Mouse (Mus musculus): ENCODE measurements around the gene Mfsd11. TPM values are rescaled to one million over a fixed set of nuclear protein-coding genes. Genes with fewer than 3 reads are reported as not detected.
A peak's percentile ranks its signal among the peaks of the same experiment; 100 is the strongest.
"Not testable (repeated sequence)": the region's sequence is repeated elsewhere in the genome, so short reads cannot be mapped to it uniquely, and the experiment has no call there.

The Mfsd11 gene
- polyA plus RNA-seq, 1 experiment from 2014 or later: 47.3 TPM

GRCm38 (mm10) chr11:116842531-116843260, 9.5 kb upstream of the Mfsd11 start:
- no peaks in the 10 kb centered on the region for H3K9me3 ChIP-seq
- peak overlapping the region; percentile 97 for H3K27ac ChIP-seq (replicated peaks)
- no peaks in the 10 kb centered on the region for H3K27me3 ChIP-seq
- under 1% methylated on average over 67 of the region's 73 CpGs for WGBS
- ATAC-seq (ENCODE audit: low read depth): peak; percentile 80
- peak overlapping the region; percentile 82 for H3K4me3 ChIP-seq
- peaks cover 52% of the 10 kb centered on the region for H3K36me3 ChIP-seq
- peak overlapping the region; percentile 91 for H3K9ac ChIP-seq
- peaks cover 64% of the 10 kb centered on the region for H3K4me1 ChIP-seq (replicated peaks)
- H3K4me2 ChIP-seq: peak overlapping the region; percentile 94

DNA sequence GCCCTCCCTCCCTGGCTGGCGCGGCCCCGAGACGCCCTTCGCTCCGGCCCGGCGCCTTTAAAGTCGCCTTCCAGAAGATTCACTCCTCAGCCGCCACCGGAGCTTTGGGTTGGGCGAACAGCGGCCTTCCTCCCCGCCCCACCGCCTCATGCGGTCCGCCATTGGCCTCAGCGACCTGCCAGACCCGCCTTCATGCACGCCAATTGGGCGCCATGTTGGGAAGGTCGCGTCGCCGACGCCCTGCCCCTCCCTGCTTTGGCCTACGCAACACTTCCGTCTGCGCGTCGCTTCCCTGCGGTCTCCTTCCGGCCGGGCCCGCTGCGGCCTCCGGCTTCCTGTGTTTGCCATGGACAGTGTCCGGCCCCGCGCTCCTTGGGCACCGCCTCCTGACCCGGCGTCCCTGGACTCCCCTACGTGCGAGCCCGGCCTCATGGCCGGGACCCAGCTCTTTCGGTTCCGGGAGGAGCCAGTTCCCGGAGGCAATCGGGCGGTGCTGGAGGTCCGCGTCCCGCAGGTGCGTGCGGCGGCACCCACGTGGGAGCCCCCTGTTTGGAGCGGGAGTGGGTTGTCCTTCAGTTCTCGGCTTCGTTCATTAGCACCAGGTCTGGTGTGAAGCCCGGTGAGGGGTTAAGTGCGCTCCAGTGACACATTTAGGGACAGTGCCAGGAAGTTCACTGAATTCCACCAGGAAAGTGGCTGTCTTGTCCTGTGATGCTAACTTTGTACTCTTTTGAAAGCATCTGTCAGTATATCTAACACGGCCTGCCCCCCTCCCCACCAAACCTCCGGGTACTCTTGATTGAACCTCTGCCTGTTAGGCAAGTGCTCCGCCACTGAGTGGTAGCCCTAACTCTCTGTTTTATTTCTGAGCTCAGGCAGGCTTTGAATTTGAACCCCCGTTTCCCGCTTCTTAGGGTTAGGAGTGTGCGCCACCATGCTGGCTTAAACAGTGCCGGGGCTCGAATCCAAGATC, 8.7 kb upstream of the Mfsd11 start, which contains the start of the genes Mettl23 and Jmjd6:
Gene Mettl23, plus strand, starts transcription at position 18 of the 973 bp plus-strand sequence.
Gene Jmjd6, minus strand, starts transcription at position 189 of the 973 bp plus-strand sequence.
- peak within 1 kb of the TSS; percentile 82 for H3K4me3 ChIP-seq
- no peaks in the 10 kb centered on the region for H3K27me3 ChIP-seq
- H3K4me2 ChIP-seq: peak within 1 kb of the TSS; percentile 94
- H3K27ac ChIP-seq (replicated peaks): peak within 1 kb of the TSS; percentile 97
- peak; percentile 97 for ATAC-seq (ENCODE audit: low read depth)
- WGBS: under 1% methylated on average over 72 of the region's 72 CpGs
- peaks cover 65% of the 10 kb centered on the region for H3K4me1 ChIP-seq (replicated peaks)
- H3K9ac ChIP-seq: peak within 1 kb of the TSS; percentile 91
- peaks cover 52% of the 10 kb centered on the region for H3K36me3 ChIP-seq
- H3K9me3 ChIP-seq: no peaks in the 10 kb centered on the region

GRCm38 (mm10) chr11:116846593-116847181, 5.6 kb upstream of the Mfsd11 start:
- no peaks in the 10 kb centered on the region for H3K9me3 ChIP-seq
- no peak overlapping the region for H3K4me2 ChIP-seq
- no peak overlapping the region for H3K9ac ChIP-seq
- peaks cover 47% of the 10 kb centered on the region for H3K36me3 ChIP-seq
- WGBS: 88% methylated on average over 4 of the region's 4 CpGs
- no peaks in the 10 kb centered on the region for H3K27me3 ChIP-seq
- no peak overlapping the region for H3K27ac ChIP-seq (replicated peaks)
- H3K4me3 ChIP-seq: no peak overlapping the region
- H3K4me1 ChIP-seq (replicated peaks): peaks cover 58% of the 10 kb centered on the region
- no peak for ATAC-seq (ENCODE audit: low read depth)

DNA sequence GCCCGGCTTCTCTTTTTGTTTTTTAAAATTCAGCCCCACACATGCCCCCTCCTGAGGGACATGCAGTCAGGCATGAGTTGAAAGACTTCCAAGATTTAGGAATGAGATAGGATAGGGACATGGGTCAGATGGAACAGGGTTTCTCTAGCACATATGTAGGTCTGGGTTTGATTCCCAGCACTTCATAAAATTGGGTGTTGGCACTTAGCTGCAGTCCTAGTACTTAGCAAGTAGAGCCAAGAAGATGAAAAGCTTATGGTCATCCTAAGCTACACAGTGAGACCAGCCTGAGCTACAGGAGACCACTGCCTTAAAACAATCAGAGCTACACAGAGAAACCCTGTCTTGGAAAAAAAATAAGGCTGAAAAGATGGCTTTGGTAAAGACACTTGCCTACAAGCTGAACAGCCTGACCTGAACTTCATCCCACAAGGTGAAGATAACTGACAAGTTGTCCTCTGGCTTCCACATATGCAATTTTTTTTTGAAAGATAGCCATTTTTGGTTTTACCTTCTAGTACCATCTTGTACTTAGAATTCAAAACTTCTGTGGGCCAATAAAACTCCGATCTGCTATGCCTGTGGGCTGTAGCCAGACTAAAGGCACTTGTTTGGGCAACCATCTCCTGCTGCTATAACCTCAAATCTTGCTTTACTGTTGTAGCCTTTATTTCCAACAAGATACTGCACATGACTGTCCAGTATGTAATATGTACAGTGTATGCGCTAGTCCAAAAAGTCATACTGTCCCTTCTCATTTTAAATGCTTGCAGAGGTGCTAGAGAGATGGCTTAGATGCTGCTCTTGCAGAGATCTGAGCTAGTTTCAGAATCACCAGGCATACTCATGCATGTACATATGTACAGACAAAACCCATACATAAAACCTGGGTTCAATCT, 4.8 kb upstream of the Mfsd11 start:
- H3K36me3 ChIP-seq: peaks cover 47% of the 10 kb centered on the region
- no peak for ATAC-seq (ENCODE audit: low read depth)
- H3K9ac ChIP-seq: no peak overlapping the region

GRCm38 (mm10) chr11:116848086-116848876, 4.0 kb upstream of the Mfsd11 start:
- Histone ChIP-seq H3K36me3 (peaks cover 47% of the 10 kb centered on the region), H3K4me3 (no peak overlapping the region), H3K9me3 (no peaks in the 10 kb centered on the region), H3K27me3 (no peaks in the 10 kb centered on the region), H3K9ac (no peak overlapping the region), H3K4me2 (no peak overlapping the region), H3K4me1 (replicated peaks) (peaks cover 53% of the 10 kb centered on the region), H3K27ac (replicated peaks) (no peak overlapping the region)
- 78% methylated on average over 5 of the region's 5 CpGs for WGBS
- no peak for ATAC-seq (ENCODE audit: low read depth)

More for the DNA sequence above, 4.8 kb upstream of the Mfsd11 start:
- Histone ChIP-seq H3K4me2 (no peak overlapping the region), H3K9me3 (no peaks in the 10 kb centered on the region), H3K4me3 (no peak overlapping the region), H3K4me1 (replicated peaks) (peaks cover 53% of the 10 kb centered on the region), H3K27ac (replicated peaks) (no peak overlapping the region), H3K27me3 (no peaks in the 10 kb centered on the region)
- 92% methylated on average over 3 of the region's 3 CpGs for WGBS

- not testable (repeated sequence) for H3K9me3 ChIP-seq; H3K9ac ChIP-seq; H3K4me3 ChIP-seq; H3K27me3 ChIP-seq; ATAC-seq (ENCODE audit: low read depth); H3K4me2 ChIP-seq; H3K27ac ChIP-seq (replicated peaks)
- 81% methylated on average over 2 of the region's 2 CpGs for WGBS
- peaks cover 51% of the 10 kb centered on the region for H3K4me1 ChIP-seq (replicated peaks)
- peaks cover 47% of the 10 kb centered on the region for H3K36me3 ChIP-seq
Observed at GRCm38 (mm10) chr11:116848877-116849178, 3.4 kb upstream of the Mfsd11 start.

GRCm38 (mm10) chr11:116849587-116849986, 2.7 kb upstream of the Mfsd11 start:
- Histone ChIP-seq H3K4me1 (replicated peaks) (peaks cover 51% of the 10 kb centered on the region), H3K36me3 (peaks cover 47% of the 10 kb centered on the region), H3K9me3 (no peaks in the 10 kb centered on the region), H3K27me3 (no peaks in the 10 kb centered on the region), H3K27ac (replicated peaks) (no peak overlapping the region), H3K4me3 (no peak overlapping the region), H3K9ac (no peak overlapping the region), H3K4me2 (no peak overlapping the region)
- no peak for ATAC-seq (ENCODE audit: low read depth)

DNA sequence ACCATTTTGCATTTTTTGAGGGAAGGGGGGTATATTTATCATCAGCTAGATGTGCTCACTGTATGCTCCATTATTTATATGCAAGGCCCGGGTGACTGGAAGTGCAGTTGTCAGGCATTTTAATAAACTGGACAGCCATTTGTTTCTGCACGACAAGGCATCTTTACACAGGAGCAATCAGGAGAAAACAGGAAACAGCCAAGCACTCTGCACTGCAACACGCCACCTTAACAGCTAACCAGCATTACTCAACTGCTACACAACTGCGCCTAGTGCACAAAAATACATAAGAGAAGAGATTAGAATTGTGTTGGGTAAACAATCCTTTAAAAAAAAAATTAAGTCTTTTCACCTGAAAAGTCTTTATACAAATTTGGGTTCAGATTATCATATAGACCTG, 2.2 kb upstream of the Mfsd11 start:
- Histone ChIP-seq H3K36me3 (peaks cover 47% of the 10 kb centered on the region), H3K4me3 (peak overlapping the region; percentile 98; the same call in 1 of the 2 replicates), H3K27me3 (no peaks in the 10 kb centered on the region), H3K4me1 (replicated peaks) (peaks cover 51% of the 10 kb centered on the region), H3K4me2 (peak overlapping the region; percentile 98), H3K27ac (replicated peaks) (no peak overlapping the region), H3K9me3 (no peaks in the 10 kb centered on the region), H3K9ac (no peak overlapping the region)
- ATAC-seq (ENCODE audit: low read depth): no peak
- 62% methylated on average over 4 of the region's 4 CpGs for WGBS

- H3K36me3 ChIP-seq: peaks cover 46% of the 10 kb centered on the region
- H3K27ac ChIP-seq (replicated peaks): no peak overlapping the region
- H3K4me3 ChIP-seq: peak overlapping the region; percentile 98
- H3K4me1 ChIP-seq (replicated peaks): peaks cover 56% of the 10 kb centered on the region
- H3K9ac ChIP-seq: peak overlapping the region; percentile 96
- WGBS: 44% methylated on average over 6 of the region's 6 CpGs
- no peaks in the 10 kb centered on the region for H3K27me3 ChIP-seq
- no peaks in the 10 kb centered on the region for H3K9me3 ChIP-seq
- H3K4me2 ChIP-seq: peak overlapping the region; percentile 98
- ATAC-seq (ENCODE audit: low read depth): no peak
Observed at GRCm38 (mm10) chr11:116850833-116851477, 1.3 kb upstream of the Mfsd11 start.

GRCm38 (mm10) chr11:116851576-116852290, 507 bp upstream of the Mfsd11 start:
- Histone ChIP-seq H3K4me3 (peak overlapping the region; percentile 98), H3K9ac (peak overlapping the region; percentile 96), H3K36me3 (peaks cover 47% of the 10 kb centered on the region), H3K27me3 (no peaks in the 10 kb centered on the region), H3K27ac (replicated peaks) (peak overlapping the region; percentile 98), H3K4me1 (replicated peaks) (peaks cover 51% of the 10 kb centered on the region), H3K4me2 (peak overlapping the region; percentile 98), H3K9me3 (no peaks in the 10 kb centered on the region)
- no peak for ATAC-seq (ENCODE audit: low read depth)
- WGBS: 1% methylated on average over 29 of the region's 29 CpGs

All from neural tube, embryonic 13.5 days (tissue).